Mouse (Mus musculus) intestine, postnatal 0 days (tissue): Measurements from ENCODE around the gene Safb. TPM values are rescaled to one million over a fixed set of nuclear protein-coding genes. Genes with fewer than 3 reads are reported as not detected.

Experiments
- ATAC-seq: fragments of 200-750 bp; cut with Nextera tagmentation; 2 replicates; pipeline ENCODE4 v1.8.0; 2017; ENCODE audit warnings: mild to moderate bottlenecking, moderate TSS enrichment, moderate library complexity
- H3K27ac ChIP-seq: fragments of 300-500 bp; sonication (generic); 2 replicates; pipeline ENCODE4 v1.5.1; 2014; ENCODE audit warnings: mild to moderate bottlenecking, low read depth, low read length, moderate library complexity
- H3K27me3 ChIP-seq: fragments of 300-500 bp; sonication (generic); replicated peaks from 2 replicates; pipeline ENCODE4 v1.6.1; 2014; ENCODE audit warnings: low read length, mixed read lengths; ENCODE audit not compliant: control insufficient read depth, insufficient read depth
- H3K36me3 ChIP-seq: fragments of 300-500 bp; sonication (generic); 2 replicates; pipeline ENCODE4 v1.6.1; 2014; ENCODE audit warnings: mild to moderate bottlenecking, moderate library complexity; ENCODE audit not compliant: control insufficient read depth, insufficient read depth
- H3K4me1 ChIP-seq: fragments of 300-500 bp; sonication (generic); replicated peaks from 2 replicates; pipeline ENCODE4 v1.6.1; 2014; ENCODE audit warnings: antibody characterized with exemption, low read length, mixed read lengths; ENCODE audit not compliant: control insufficient read depth, insufficient read depth
- H3K4me2 ChIP-seq: fragments of 300-500 bp; sonication (generic); replicated peaks from 2 replicates; pipeline ENCODE4 v1.6.1; 2014; ENCODE audit warnings: low read depth, mild to moderate bottlenecking, moderate library complexity
- H3K4me3 ChIP-seq: fragments of 300-500 bp; sonication (generic); 2 replicates; pipeline ENCODE4 v1.5.1; 2014; ENCODE audit warnings: low read depth, low read length
- H3K9ac ChIP-seq: fragments of 300-500 bp; sonication (generic); 2 replicates; pipeline ENCODE4 v1.6.1; 2014; ENCODE audit warnings: mild to moderate bottlenecking, low read depth, low read length
- H3K9me3 ChIP-seq: fragments of 300-500 bp; sonication (generic); 2 replicates; pipeline ENCODE4 v1.6.1; 2016; ENCODE audit warnings: mixed run types; ENCODE audit not compliant: control insufficient read depth
- CTCF ChIP-seq: sonication (generic); IDR thresholded peaks from 2 replicates; pipeline ENCODE4 v1.5.1; 2016; ENCODE audit warnings: low read depth, mild to moderate bottlenecking, control low read depth, antibody characterized with exemption, moderate library complexity
- WGBS: fragments of 180-500 bp; shearing (Covaris S2); extraction: QIAGEN DNeasy Blood & Tissue Kit; methylation state at CpG from one replicate; pipeline ENCODE4 v1.1.7; 2014; 5-methylcytosine and 5-hydroxymethylcytosine counted together
- polyA plus RNA-seq: library from polyadenylated mRNA; unstranded; fragments of >200 nt; fragmentation: Nextera tagmentation; extraction: Ambion mirVana; gene quantifications from 2 replicates; pipeline ENCODE4 v1.2.1, GENCODE M21; 2015

Safb gene
- polyA plus RNA-seq, 1 experiment from 2014 or later = 40.0 TPM

GRCm38 (mm10) chr17:56543684-56544224 lies 40.9 kb upstream of the Safb start:
- peak; percentile 41 for TF ChIP-seq CTCF
- no peak overlapping the region for H3K9ac ChIP-seq
- H3K4me2 ChIP-seq = no peak overlapping the region

GRCm38 (mm10) chr17:56544699-56545387 lies 39.8 kb upstream of the Safb start:
- no peak overlapping the region for H3K4me3 ChIP-seq
- no peaks in the 10 kb centered on the region for H3K4me1 ChIP-seq
- TF ChIP-seq CTCF = no peak
- no peaks in the 10 kb centered on the region for H3K9me3 ChIP-seq
- 75% methylated on average over 7 of the region's 7 CpGs for WGBS
- H3K4me2 ChIP-seq = no peak overlapping the region
- H3K27ac ChIP-seq = no peak overlapping the region
- ATAC-seq = no peak
- no peaks in the 10 kb centered on the region for H3K36me3 ChIP-seq
- no peaks in the 10 kb centered on the region for H3K27me3 ChIP-seq
- no peak overlapping the region for H3K9ac ChIP-seq

More at GRCm38 (mm10) chr17:56543684-56544224, 40.9 kb upstream of the Safb start:
- 86% methylated on average over 3 of the region's 3 CpGs for WGBS
- Histone ChIP-seq H3K4me1 (no peaks in the 10 kb centered on the region), H3K9me3 (no peaks in the 10 kb centered on the region), H3K36me3 (no peaks in the 10 kb centered on the region), H3K27ac (no peak overlapping the region), H3K27me3 (no peaks in the 10 kb centered on the region), H3K4me3 (no peak overlapping the region)
- ATAC-seq = no peak

DNA sequence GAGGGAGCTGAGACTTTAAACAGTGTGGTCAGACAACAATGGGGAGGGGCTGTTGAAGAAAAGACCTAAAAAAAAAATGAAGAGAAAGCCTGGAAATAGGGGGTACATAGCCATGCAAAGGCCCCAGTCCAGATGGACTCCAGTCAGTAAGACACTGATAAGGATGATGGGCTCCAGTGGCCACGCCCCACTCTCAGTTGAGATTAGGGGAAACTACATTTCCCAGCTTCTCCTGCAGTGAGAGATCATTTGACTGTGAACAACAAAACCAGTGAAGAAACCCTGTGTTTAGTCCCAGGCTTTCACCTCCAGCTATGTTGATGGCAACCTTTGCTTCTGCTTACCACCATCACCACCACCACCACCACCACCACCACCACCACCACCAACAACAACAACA lies 38.7 kb upstream of the Safb start:
- H3K36me3 ChIP-seq = no peaks in the 10 kb centered on the region
- 60% methylated on average over 1 of the region's 1 CpGs for WGBS
- no peak overlapping the region for H3K27ac ChIP-seq
- no peak overlapping the region for H3K9ac ChIP-seq
- no peak for ATAC-seq
- H3K4me1 ChIP-seq = no peaks in the 10 kb centered on the region
- H3K27me3 ChIP-seq = no peaks in the 10 kb centered on the region
- H3K9me3 ChIP-seq = no peaks in the 10 kb centered on the region
- no peak overlapping the region for H3K4me2 ChIP-seq
- H3K4me3 ChIP-seq = no peak overlapping the region
- TF ChIP-seq CTCF = no peak

- Histone ChIP-seq H3K4me3 (no peak overlapping the region), H3K27ac (no peak overlapping the region), H3K4me1 (no peaks in the 10 kb centered on the region), H3K27me3 (no peaks in the 10 kb centered on the region), H3K9me3 (no peaks in the 10 kb centered on the region), H3K36me3 (no peaks in the 10 kb centered on the region), H3K9ac (no peak overlapping the region), H3K4me2 (no peak overlapping the region)
- no peak for TF ChIP-seq CTCF
- no peak for ATAC-seq
- 84% methylated on average over 5 of the region's 5 CpGs for WGBS
These were observed 38.0 kb upstream of the Safb start for GRCm38 (mm10) chr17:56546576-56546975.

GRCm38 (mm10) chr17:56547116-56547845 lies 37.3 kb upstream of the Safb start:
- H3K27me3 ChIP-seq = no peaks in the 10 kb centered on the region
- H3K9me3 ChIP-seq = no peaks in the 10 kb centered on the region
- H3K27ac ChIP-seq = no peak overlapping the region
- ATAC-seq = no peak
- no peak overlapping the region for H3K4me3 ChIP-seq
- 73% methylated on average over 17 of the region's 17 CpGs for WGBS
- H3K36me3 ChIP-seq = no peaks in the 10 kb centered on the region
- H3K4me2 ChIP-seq = no peak overlapping the region
- H3K4me1 ChIP-seq = no peaks in the 10 kb centered on the region
- TF ChIP-seq CTCF = no peak
- no peak overlapping the region for H3K9ac ChIP-seq

DNA sequence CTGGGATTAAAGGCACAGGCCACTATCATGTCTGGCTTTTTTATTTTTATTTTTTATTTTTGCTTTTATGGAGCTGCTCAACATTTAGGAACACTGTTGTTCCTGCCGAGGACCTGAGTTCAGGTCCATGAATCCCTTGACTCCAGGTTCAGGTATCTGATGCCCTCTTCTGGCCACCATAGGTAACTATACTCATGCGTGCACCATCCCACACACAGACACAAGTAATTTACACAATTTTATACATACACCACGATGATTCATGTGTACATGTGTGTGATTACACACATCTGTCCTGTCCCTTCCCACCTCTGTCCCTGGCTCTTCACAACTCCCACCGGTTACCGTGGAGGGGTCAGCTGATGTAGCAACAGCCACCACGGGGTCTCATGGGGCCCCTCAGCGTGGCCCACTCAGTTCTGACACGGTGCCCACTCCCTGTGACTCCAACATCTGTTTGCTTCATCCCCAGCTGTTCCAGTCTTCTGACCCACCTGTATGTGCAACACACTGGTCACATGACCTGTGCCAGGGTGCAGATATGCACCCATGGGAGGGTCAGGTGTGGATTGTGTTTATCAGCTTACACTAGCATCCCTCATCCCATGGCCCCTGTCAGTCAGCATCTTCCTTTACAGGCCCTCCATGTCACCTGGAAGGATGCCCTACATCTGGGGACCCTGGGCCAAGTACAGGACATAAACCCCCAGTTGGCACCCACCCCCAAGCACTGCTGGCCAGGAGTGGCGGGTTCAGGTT lies 36.6 kb upstream of the Safb start:
- no peaks in the 10 kb centered on the region for H3K4me1 ChIP-seq
- H3K9ac ChIP-seq = no peak overlapping the region
- no peak overlapping the region for H3K27ac ChIP-seq
- H3K27me3 ChIP-seq = no peaks in the 10 kb centered on the region
- no peak for ATAC-seq
- peak; percentile 47 for TF ChIP-seq CTCF
- no peak overlapping the region for H3K4me3 ChIP-seq
- 74% methylated on average over 9 of the region's 9 CpGs for WGBS
- H3K4me2 ChIP-seq = no peak overlapping the region
- no peaks in the 10 kb centered on the region for H3K9me3 ChIP-seq
- H3K36me3 ChIP-seq = no peaks in the 10 kb centered on the region
